Comparison of ENCODE assay signal across 18 mouse cellular contexts in genomic region chr2:32140498-32140934, GRCm38 (mm10). TPM values are rescaled to one million over a fixed set of nuclear protein-coding genes. Genes with fewer than 3 reads are reported as not detected.
DNase-seq lines count a peak whose midpoint lies in the region; ATAC-seq and TF ChIP-seq lines count a peak whose summit lies in the region.
"Had no signal": no experiment of that assay in that cellular context is flagged by ENCODE, and none has a peak within 500 bp of the region (broad histone marks: within the 10 kb centered on the region; RNA-seq: fewer than 3 reads in every experiment).

No protein-coding gene starts in this region.

- H3K27me3 ChIP-seq in midbrain, embryonic 11.5 days (ENCODE audit: control insufficient read depth, insufficient read depth, low read length): no peaks in the 10 kb centered on the region
- no peaks in the 10 kb centered on the region for H3K27me3 ChIP-seq in midbrain, postnatal 0 days (ENCODE audit: insufficient read depth, low read length)
- H3K27me3 ChIP-seq in liver, embryonic 15.5 days: no peaks in the 10 kb centered on the region
- H3K27me3 ChIP-seq: embryonic facial prominence, embryonic 12.5 days; forebrain, embryonic 12.5 days; heart, embryonic 15.5 days; intestine, embryonic 15.5 days; liver, embryonic 13.5 days had no signal

- H3K9ac ChIP-seq in midbrain, embryonic 11.5 days (ENCODE audit: low read length): no peak overlapping the region
- H3K9ac ChIP-seq in midbrain, postnatal 0 days (replicated peaks; ENCODE audit: low read length, poor library complexity, severe bottlenecking): no peak overlapping the region
- no peak overlapping the region for H3K9ac ChIP-seq in liver, embryonic 15.5 days
- H3K9ac ChIP-seq: embryonic facial prominence, embryonic 12.5 days; forebrain, embryonic 12.5 days; heart, embryonic 15.5 days; intestine, embryonic 15.5 days; liver, embryonic 13.5 days had no signal

- 0 out of 2 replicates have a peak overlapping the region, but pooled peaks have one; percentile 40 for H3K27ac ChIP-seq in midbrain, embryonic 11.5 days (ENCODE audit: low read depth, low read length)
- H3K27ac ChIP-seq in midbrain, postnatal 0 days (ENCODE audit: low read depth, low read length): no peak overlapping the region
- H3K27ac ChIP-seq in bone marrow macrophage, adult 2 months (ENCODE audit: insufficient read depth, low read depth, low read length): peak overlapping the region; percentile 53
- H3K27ac ChIP-seq in liver, embryonic 15.5 days (replicated peaks): peak overlapping the region; percentile 29; the same call in 1 of the 2 replicates
- no peak overlapping the region for H3K27ac ChIP-seq in gastrocnemius, adult 2 months
- H3K27ac ChIP-seq: embryonic facial prominence, embryonic 12.5 days; forebrain, embryonic 12.5 days; heart, embryonic 15.5 days; intestine, embryonic 15.5 days; liver, embryonic 13.5 days had no signal

- WGBS in midbrain, embryonic 11.5 days: 19% methylated on average over 4 of the region's 4 CpGs
- WGBS in midbrain, postnatal 0 days: 14% methylated on average over 4 of the region's 4 CpGs
- WGBS in liver, embryonic 15.5 days (ENCODE audit: insufficient replicate concordance): 54% methylated on average over 4 of the region's 4 CpGs

- H3K4me2 ChIP-seq in midbrain, embryonic 11.5 days: no peak overlapping the region
- no peak overlapping the region for H3K4me2 ChIP-seq in midbrain, postnatal 0 days (ENCODE audit: low read depth, low read length, poor library complexity, severe bottlenecking)
- H3K4me2 ChIP-seq in liver, embryonic 15.5 days: no peak overlapping the region
- H3K4me2 ChIP-seq: embryonic facial prominence, embryonic 12.5 days; forebrain, embryonic 12.5 days; heart, embryonic 15.5 days; intestine, embryonic 15.5 days; liver, embryonic 13.5 days had no signal

- peak; percentile 90 for DNase-seq in heart, adult 11 months
- no peak for DNase-seq in heart, postnatal 25 days (ENCODE audit: low spot score)
- peak; percentile 81 for DNase-seq in midbrain, embryonic 11.5 days (ENCODE audit: low spot score, missing footprints)
- DNase-seq in midbrain, postnatal 0 days (ENCODE audit: low spot score): no peak
- DNase-seq in layer of hippocampus, postnatal 10 days (ENCODE audit: low spot score in 2 of 2): no peak
- no peak for DNase-seq in gastrocnemius, adult 2 months
- DNase-seq: cerebellum, adult 18-20 months; gastrocnemius, postnatal 10 days; liver, embryonic 13.5 days; thymus, postnatal 25 days had no signal

- TF ChIP-seq POLR2A in bone marrow macrophage, adult 2 months (IDR thresholded peaks at IDR 0.05; ENCODE audit: borderline replicate concordance, low read depth, low read length): no peak

- no peak for TF ChIP-seq CTCF in midbrain, postnatal 0 days (IDR thresholded peaks at IDR 0.05)
- no peak for TF ChIP-seq CTCF in bone marrow macrophage, adult 2 months (IDR thresholded peaks at IDR 0.05; ENCODE audit: low read depth, low read length)
- TF ChIP-seq CTCF in gastrocnemius, adult 2 months (IDR thresholded peaks at IDR 0.05): no peak

- no peak overlapping the region for H3K4me3 ChIP-seq in midbrain, embryonic 11.5 days (ENCODE audit: low read depth, low read length)
- H3K4me3 ChIP-seq in midbrain, postnatal 0 days (ENCODE audit: low read depth, low read length): no peak overlapping the region
- H3K4me3 ChIP-seq in bone marrow macrophage, adult 2 months (ENCODE audit: insufficient read depth, low read length): no peak overlapping the region
- no peak overlapping the region for H3K4me3 ChIP-seq in liver, embryonic 15.5 days (replicated peaks)
- H3K4me3 ChIP-seq in gastrocnemius, adult 2 months: no peak overlapping the region
- H3K4me3 ChIP-seq: embryonic facial prominence, embryonic 12.5 days; forebrain, embryonic 12.5 days; heart, embryonic 15.5 days; intestine, embryonic 15.5 days; liver, embryonic 13.5 days had no signal

- H3K36me3 ChIP-seq in midbrain, embryonic 11.5 days (ENCODE audit: control insufficient read depth, insufficient read depth, low read length): no peaks in the 10 kb centered on the region
- H3K36me3 ChIP-seq in midbrain, postnatal 0 days (ENCODE audit: insufficient read depth, low read length): no peaks in the 10 kb centered on the region; the same call in 1 of the 2 replicates
- no peaks in the 10 kb centered on the region for H3K36me3 ChIP-seq in liver, embryonic 15.5 days (replicated peaks)
- H3K36me3 ChIP-seq: embryonic facial prominence, embryonic 12.5 days; forebrain, embryonic 12.5 days; heart, embryonic 15.5 days; intestine, embryonic 15.5 days; liver, embryonic 13.5 days had no signal

- intact Hi-C loops in heart, postnatal 25 days (cut with DNase I): loop anchor here (10.0 kb wide), 1 partner anchor 456 kb away; the partner anchor contains the start of gene Abl1
- intact Hi-C loops in gastrocnemius, adult 2 months (cut with DNase I): no loop called here

- H3K4me1 ChIP-seq in midbrain, embryonic 11.5 days (ENCODE audit: control insufficient read depth, insufficient read depth, low read length): peaks cover 12% of the 10 kb centered on the region; the same call in 1 of the 2 replicates
- H3K4me1 ChIP-seq in midbrain, postnatal 0 days (ENCODE audit: insufficient read depth, low read length): no peaks in the 10 kb centered on the region
- peaks cover 35% of the 10 kb centered on the region for H3K4me1 ChIP-seq in bone marrow macrophage, adult 2 months (ENCODE audit: control insufficient read depth, insufficient read depth, low read length)
- peaks cover 43% of the 10 kb centered on the region for H3K4me1 ChIP-seq in liver, embryonic 15.5 days (replicated peaks)
- H3K4me1 ChIP-seq: embryonic facial prominence, embryonic 12.5 days; intestine, embryonic 15.5 days had no signal

- ATAC-seq in midbrain, embryonic 11.5 days (ENCODE audit: low FRiP score): 0 out of 2 replicates have a peak, but pooled peaks have one; percentile 15
- ATAC-seq in midbrain, postnatal 0 days (ENCODE audit: low FRiP score): no peak
- no peak for ATAC-seq in liver, embryonic 15.5 days (ENCODE audit: insufficient read depth)
- ATAC-seq: activated CD4-positive, CD25-positive, alpha-beta regulatory T cell, adult 4 months; CD4-positive, CD25-positive, alpha-beta regulatory T cell, adult 4 months; intestine, embryonic 15.5 days had no signal

- no peaks in the 10 kb centered on the region for H3K9me3 ChIP-seq in midbrain, embryonic 11.5 days (ENCODE audit: control insufficient read depth, low read length)
- H3K9me3 ChIP-seq in midbrain, postnatal 0 days (ENCODE audit: low read length): no peaks in the 10 kb centered on the region
- no peaks in the 10 kb centered on the region for H3K9me3 ChIP-seq in liver, embryonic 15.5 days (replicated peaks)
- H3K9me3 ChIP-seq: embryonic facial prominence, embryonic 12.5 days; forebrain, embryonic 12.5 days; heart, embryonic 15.5 days; intestine, embryonic 15.5 days; liver, embryonic 13.5 days had no signal

RNA-seq across cellular contexts. Expression of gene Prrc2b, which starts 10.4 kb away (rescaled TPM):
- total RNA-seq in heart, postnatal 25 days (2021): 10 to 100 TPM; 79.0 to 89.8 TPM
- polyA plus RNA-seq in midbrain, embryonic 11.5 days (2014; fragmentation: Nextera tagmentation; extraction: Ambion mirVana): 52.6 and 64.1 TPM in 2 replicates
- 164 and 215 TPM in 2 replicates for total RNA-seq in midbrain, postnatal 0 days (2014; rRNA removed)
- polyA plus RNA-seq in midbrain, postnatal 0 days (2015; fragmentation: Nextera tagmentation; extraction: Ambion mirVana): 51.5 and 65.9 TPM in 2 replicates
- 28.6 and 34.9 TPM in 2 replicates for polyA plus RNA-seq in bone marrow macrophage, adult 2 months (2012; ENCODE audit: insufficient read depth, insufficient read length, missing spikeins)
- polyA plus RNA-seq in liver, embryonic 15.5 days (2015; fragmentation: Nextera tagmentation; extraction: Ambion mirVana): 8.3 and 9.6 TPM in 2 replicates
- total RNA-seq in layer of hippocampus, postnatal 10 days (2021): 100 to 1,000 TPM; 272 to 279 TPM
- total RNA-seq in gastrocnemius, adult 2 months (2021): 10 to 100 TPM; 76.4 to 86.9 TPM

RNA-seq across cellular contexts. Expression of gene Plpp7, which starts 45.2 kb away (rescaled TPM):
- total RNA-seq in heart, postnatal 25 days (2021): 10 to 100 TPM; 31.8 to 33.7 TPM
- 5.9 and 7.3 TPM in 2 replicates for polyA plus RNA-seq in midbrain, embryonic 11.5 days (2014; fragmentation: Nextera tagmentation; extraction: Ambion mirVana)
- total RNA-seq in midbrain, postnatal 0 days (2014; rRNA removed): 31.2 and 47.0 TPM in 2 replicates
- 24.9 and 29.0 TPM in 2 replicates for polyA plus RNA-seq in midbrain, postnatal 0 days (2015; fragmentation: Nextera tagmentation; extraction: Ambion mirVana)
- polyA plus RNA-seq in bone marrow macrophage, adult 2 months (2012; ENCODE audit: insufficient read depth, insufficient read length, missing spikeins): 2.7 and 3.0 TPM in 2 replicates
- 1.9 and 2.0 TPM in 2 replicates for polyA plus RNA-seq in liver, embryonic 15.5 days (2015; fragmentation: Nextera tagmentation; extraction: Ambion mirVana)
- 10 to 100 TPM; 17.7 to 19.0 TPM for total RNA-seq in layer of hippocampus, postnatal 10 days (2021)
- total RNA-seq in gastrocnemius, adult 2 months (2021): 100 to 1,000 TPM; 109 to 120 TPM
- polyA plus RNA-seq: activated CD4-positive, CD25-positive, alpha-beta regulatory T cell, adult 4 months; CD4-positive, CD25-positive, alpha-beta regulatory T cell, adult 4 months had no signal

RNA-seq across cellular contexts. Expression of gene Fam78a, which starts 55.9 kb away (rescaled TPM):
- total RNA-seq in heart, postnatal 25 days (2021): 10 to 100 TPM; 20.0 TPM
- 0.60 and 1.3 TPM in 2 replicates for polyA plus RNA-seq in midbrain, embryonic 11.5 days (2014; fragmentation: Nextera tagmentation; extraction: Ambion mirVana)
- total RNA-seq in midbrain, postnatal 0 days (2014; rRNA removed): 0.77 and 0.85 TPM in 2 replicates
- polyA plus RNA-seq in midbrain, postnatal 0 days (2015; fragmentation: Nextera tagmentation; extraction: Ambion mirVana): 0.35 and 0.93 TPM in 2 replicates
- polyA plus RNA-seq in bone marrow macrophage, adult 2 months (2012; ENCODE audit: insufficient read depth, insufficient read length, missing spikeins): 13.1 and 16.5 TPM in 2 replicates
- 11.4 TPM in 2 replicates for polyA plus RNA-seq in liver, embryonic 15.5 days (2015; fragmentation: Nextera tagmentation; extraction: Ambion mirVana)
- 1 to 10 TPM; 2.3 to 2.6 TPM for total RNA-seq in layer of hippocampus, postnatal 10 days (2021)
- total RNA-seq in gastrocnemius, adult 2 months (2021): 10 to 100 TPM in 1 of 2 experiments, 1 to 10 TPM in 1; 9.9 to 12.0 TPM

Comparison
In these comparisons a context has a peak if more than half of its experiments do, and no peak if none do; other contexts are left out.
1. DNase-seq: peak in heart, adult 11 months (single experiment) and midbrain, embryonic 11.5 days (single experiment); none in heart, postnatal 25 days (single experiment), midbrain, postnatal 0 days (single experiment), layer of hippocampus, postnatal 10 days (0 of 2) and gastrocnemius, adult 2 months (single experiment).
2. H3K27ac ChIP-seq: peak in midbrain, embryonic 11.5 days (single experiment), bone marrow macrophage, adult 2 months (single experiment) and liver, embryonic 15.5 days (single experiment); none in midbrain, postnatal 0 days (single experiment) and gastrocnemius, adult 2 months (single experiment).